In genomic region chr2:50982571-50982970, GRCm38 (mm10) we compare ENCODE assay signal across 30 mouse cellular contexts.
"Had no signal": no experiment of that assay in that cellular context is flagged by ENCODE, and none has a peak within 500 bp of the region (broad histone marks: within the 10 kb centered on the region; RNA-seq: fewer than 3 reads in every experiment).

No protein-coding gene starts in this region.

- H3K9me3 ChIP-seq: limb, embryonic 10.5 days; limb, embryonic 12.5 days; limb, embryonic 13.5 days; limb, embryonic 15.5 days; liver, embryonic 12.5 days; liver, embryonic 13.5 days; liver, embryonic 15.5 days; lung, embryonic 15.5 days; megakaryocyte, embryonic 14.5 days; midbrain, embryonic 10.5 days; midbrain, embryonic 12.5 days; midbrain, embryonic 13.5 days; midbrain, embryonic 15.5 days had no signal

- ATAC-seq: liver, embryonic 12.5 days; liver, postnatal 0 days; lung, postnatal 0 days; midbrain, embryonic 13.5 days; midbrain, embryonic 15.5 days; midbrain, embryonic 16.5 days had no signal

- H3K4me2 ChIP-seq: limb, embryonic 12.5 days; limb, embryonic 13.5 days; limb, embryonic 15.5 days; liver, embryonic 12.5 days; liver, embryonic 13.5 days; liver, embryonic 15.5 days; lung, embryonic 14.5 days; lung, embryonic 15.5 days; midbrain, embryonic 11.5 days; midbrain, embryonic 12.5 days; midbrain, embryonic 13.5 days; midbrain, embryonic 15.5 days had no signal

- H3K9ac ChIP-seq: limb, embryonic 12.5 days; limb, embryonic 13.5 days; limb, embryonic 15.5 days; liver, embryonic 12.5 days; liver, embryonic 13.5 days; liver, embryonic 14.5 days; liver, embryonic 15.5 days; liver, postnatal 0 days; lung, embryonic 14.5 days; lung, embryonic 15.5 days; midbrain, embryonic 12.5 days; midbrain, embryonic 13.5 days; midbrain, embryonic 15.5 days had no signal

- H3K27ac ChIP-seq: limb, embryonic 10.5 days; limb, embryonic 12.5 days; limb, embryonic 13.5 days; limb, embryonic 15.5 days; liver, embryonic 12.5 days; liver, embryonic 13.5 days; liver, embryonic 14.5 days; liver, embryonic 15.5 days; lung, embryonic 15.5 days; macrophage; midbrain, embryonic 10.5 days; midbrain, embryonic 12.5 days; midbrain, embryonic 13.5 days; midbrain, embryonic 15.5 days had no signal

- H3K4me1 ChIP-seq: limb, embryonic 10.5 days; limb, embryonic 12.5 days; limb, embryonic 13.5 days; limb, embryonic 15.5 days; liver, embryonic 12.5 days; liver, embryonic 13.5 days; liver, embryonic 15.5 days; lung, embryonic 15.5 days; megakaryocyte, embryonic 14.5 days; midbrain, embryonic 10.5 days; midbrain, embryonic 15.5 days had no signal

- H3K4me3 ChIP-seq: limb, embryonic 10.5 days; limb, embryonic 12.5 days; limb, embryonic 13.5 days; limb, embryonic 15.5 days; liver, embryonic 12.5 days; liver, embryonic 13.5 days; liver, embryonic 15.5 days; lung, embryonic 15.5 days; megakaryocyte, embryonic 14.5 days; midbrain, embryonic 10.5 days; midbrain, embryonic 12.5 days; midbrain, embryonic 13.5 days; midbrain, embryonic 15.5 days; myocyte had no signal

- H3K27me3 ChIP-seq: limb, embryonic 12.5 days; limb, embryonic 13.5 days; limb, embryonic 15.5 days; liver, embryonic 12.5 days; liver, embryonic 13.5 days; liver, embryonic 15.5 days; lung, embryonic 15.5 days; megakaryocyte, embryonic 14.5 days; midbrain, embryonic 12.5 days; midbrain, embryonic 13.5 days; midbrain, embryonic 15.5 days had no signal

- DNase-seq: left cerebral cortex, postnatal 4 days; liver; liver, embryonic 13.5 days; liver, postnatal 0 days; lung, adult 18-20 months; lung, adult 2 months; lung, embryonic 14.5 days; lung, postnatal 10 days; lung, postnatal 14 days; lung, postnatal 36 days; lung, postnatal 4 days; midbrain, embryonic 14.5 days had no signal

- H3K36me3 ChIP-seq: limb, embryonic 10.5 days; limb, embryonic 12.5 days; limb, embryonic 13.5 days; limb, embryonic 15.5 days; liver, embryonic 12.5 days; liver, embryonic 13.5 days; liver, embryonic 15.5 days; lung, embryonic 15.5 days; midbrain, embryonic 10.5 days; midbrain, embryonic 12.5 days; midbrain, embryonic 13.5 days; midbrain, embryonic 15.5 days had no signal
